Mouse (Mus musculus): ENCODE measurements at regions not wholly inside any gene's neighbourhood (a gene's known extent, or its start where the extent isn't known, plus 50 kb on each side); places are given as distances from the start of the nearest gene placed in this dataset.

- TF ChIP-seq POLR2A (IDR thresholded peaks at IDR 0.05; ENCODE audit: low read depth, low read length) (no peak), CTCF (IDR thresholded peaks at IDR 0.05; ENCODE audit: borderline replicate concordance, insufficient read depth, low read length) (no peak)
- Histone ChIP-seq H3K27ac (ENCODE audit: insufficient read depth, low read length) (no peak overlapping the region), H3K4me3 (ENCODE audit: insufficient read depth, low read length) (no peak overlapping the region), H3K4me1 (ENCODE audit: control insufficient read depth, insufficient read depth, low read length) (no peaks in the 10 kb centered on the region)
Measured at GRCm38 (mm10) chr11:24251516-24251915, 173.7 kb downstream of the Bcl11a start.

- Histone ChIP-seq H3K4me1 (ENCODE audit: control insufficient read depth, insufficient read depth, low read length) (no peaks in the 10 kb centered on the region), H3K4me3 (ENCODE audit: insufficient read depth, low read length) (no peak overlapping the region), H3K27ac (ENCODE audit: insufficient read depth, low read length) (no peak overlapping the region)
- TF ChIP-seq POLR2A (IDR thresholded peaks at IDR 0.05; ENCODE audit: low read depth, low read length) = no peak
- TF ChIP-seq CTCF (IDR thresholded peaks at IDR 0.05; ENCODE audit: borderline replicate concordance, insufficient read depth, low read length) = no peak
Measured at GRCm38 (mm10) chr11:24255201-24256060, 177.6 kb downstream of the Bcl11a start.

DNA sequence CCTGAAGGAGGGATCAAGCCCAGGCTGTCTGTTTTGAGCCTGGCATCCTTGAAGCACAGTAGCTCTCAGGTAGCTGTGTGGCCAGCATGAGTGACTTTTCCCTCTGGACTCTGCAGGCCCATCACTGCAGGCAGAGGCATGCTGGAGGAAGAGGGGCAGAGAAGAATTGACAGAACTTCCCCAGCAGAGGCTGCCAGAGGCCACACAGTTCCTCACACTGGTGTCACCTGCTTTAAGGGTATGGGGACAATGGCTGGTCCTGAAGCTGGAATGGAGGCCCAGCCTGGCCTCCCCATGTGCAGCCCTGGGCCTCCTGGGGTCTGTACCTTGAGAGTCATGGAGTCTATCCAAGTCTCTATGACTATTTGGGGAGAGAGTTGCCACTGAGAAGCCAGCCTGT, 179.9 kb downstream of the Bcl11a start:
- no peak overlapping the region for H3K4me3 ChIP-seq (ENCODE audit: insufficient read depth, low read length)
- no peak overlapping the region for H3K27ac ChIP-seq (ENCODE audit: insufficient read depth, low read length)
- TF ChIP-seq POLR2A (IDR thresholded peaks at IDR 0.05; ENCODE audit: low read depth, low read length) (no peak), CTCF (IDR thresholded peaks at IDR 0.05; ENCODE audit: borderline replicate concordance, insufficient read depth, low read length) (no peak)
- H3K4me1 ChIP-seq (ENCODE audit: control insufficient read depth, insufficient read depth, low read length) = no peaks in the 10 kb centered on the region

GRCm38 (mm10) chr11:24258340-24258739, 180.5 kb downstream of the Bcl11a start:
- H3K4me1 ChIP-seq (ENCODE audit: control insufficient read depth, insufficient read depth, low read length) = no peaks in the 10 kb centered on the region
- no peak for TF ChIP-seq POLR2A (IDR thresholded peaks at IDR 0.05; ENCODE audit: low read depth, low read length)
- TF ChIP-seq CTCF (IDR thresholded peaks at IDR 0.05; ENCODE audit: borderline replicate concordance, insufficient read depth, low read length) = no peak
- no peak overlapping the region for H3K4me3 ChIP-seq (ENCODE audit: insufficient read depth, low read length)
- H3K27ac ChIP-seq (ENCODE audit: insufficient read depth, low read length) = no peak overlapping the region

DNA sequence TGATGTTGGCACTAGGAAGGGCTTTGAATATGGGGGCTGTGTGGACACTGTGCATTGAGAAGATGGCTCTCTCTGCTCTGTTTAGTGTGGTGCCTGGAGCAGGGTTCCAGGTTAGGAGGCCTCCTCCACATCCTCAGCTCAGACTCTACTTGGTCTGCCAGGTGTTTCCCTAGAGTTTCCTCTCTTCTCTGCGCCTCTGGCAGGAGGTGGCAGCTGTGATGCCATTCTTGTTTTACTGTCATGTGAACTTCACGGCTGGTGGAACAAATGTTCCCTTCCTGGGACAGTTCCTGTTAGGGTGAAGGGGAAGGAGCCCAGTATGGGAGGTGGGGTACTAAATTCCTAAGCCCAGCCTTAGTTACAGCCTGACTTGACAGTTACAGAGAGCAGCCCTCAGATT, 181.8 kb downstream of the Bcl11a start:
- TF ChIP-seq CTCF (IDR thresholded peaks at IDR 0.05; ENCODE audit: borderline replicate concordance, insufficient read depth, low read length) = no peak
- TF ChIP-seq POLR2A (IDR thresholded peaks at IDR 0.05; ENCODE audit: low read depth, low read length) = no peak
- H3K27ac ChIP-seq (ENCODE audit: insufficient read depth, low read length) = no peak overlapping the region
- H3K4me3 ChIP-seq (ENCODE audit: insufficient read depth, low read length) = no peak overlapping the region
- no peaks in the 10 kb centered on the region for H3K4me1 ChIP-seq (ENCODE audit: control insufficient read depth, insufficient read depth, low read length)

DNA sequence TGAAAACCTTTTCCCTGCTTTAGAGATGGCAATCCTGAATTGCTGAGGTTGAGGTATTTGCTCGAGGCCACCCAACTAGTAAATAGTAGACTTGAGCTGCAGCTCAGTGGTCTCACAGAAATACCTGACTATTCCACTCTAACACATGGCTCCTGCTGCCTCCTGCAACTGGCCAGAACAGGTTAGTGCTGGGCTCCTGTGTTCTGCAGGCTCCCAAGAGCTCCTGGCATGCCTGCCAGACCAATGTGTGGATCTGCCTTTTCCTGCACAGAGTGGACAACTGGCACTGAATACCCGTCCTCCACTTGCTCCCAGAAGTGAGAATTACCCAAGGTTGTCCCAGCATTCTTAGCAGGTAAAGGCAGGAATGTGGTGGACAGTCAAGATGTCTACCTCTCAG, 191.2 kb downstream of the Bcl11a start:
- Histone ChIP-seq H3K27ac (ENCODE audit: insufficient read depth, low read length) (no peak overlapping the region), H3K4me3 (ENCODE audit: insufficient read depth, low read length) (no peak overlapping the region), H3K4me1 (ENCODE audit: control insufficient read depth, insufficient read depth, low read length) (no peaks in the 10 kb centered on the region)
- TF ChIP-seq CTCF (IDR thresholded peaks at IDR 0.05; ENCODE audit: borderline replicate concordance, insufficient read depth, low read length) = no peak
- no peak for TF ChIP-seq POLR2A (IDR thresholded peaks at IDR 0.05; ENCODE audit: low read depth, low read length)

DNA sequence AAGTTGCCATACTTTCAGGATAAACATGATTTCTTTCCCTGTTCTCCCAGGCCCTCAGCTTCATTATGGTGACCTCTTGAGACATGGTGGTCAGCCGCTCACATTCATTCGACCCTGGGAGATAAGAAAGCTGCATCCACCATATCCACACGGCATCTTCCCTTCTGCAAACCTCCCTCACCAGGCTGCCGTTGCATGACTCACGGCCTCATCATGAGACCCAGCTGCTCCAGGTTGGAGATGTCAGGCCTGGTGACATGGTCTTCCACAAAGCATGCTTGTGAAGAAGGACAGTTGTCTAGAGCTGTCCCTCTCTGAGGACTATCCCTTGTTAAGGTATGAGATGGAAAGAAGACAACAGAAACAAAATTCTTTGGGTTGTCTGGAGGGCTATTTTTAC, 203.8 kb downstream of the Bcl11a start:
- no peak overlapping the region for H3K27ac ChIP-seq (ENCODE audit: insufficient read depth, low read length)
- TF ChIP-seq CTCF (IDR thresholded peaks at IDR 0.05; ENCODE audit: borderline replicate concordance, insufficient read depth, low read length) (no peak), POLR2A (IDR thresholded peaks at IDR 0.05; ENCODE audit: low read depth, low read length) (no peak)

GRCm38 (mm10) chr11:24282556-24282955, 204.7 kb downstream of the Bcl11a start:
- no peaks in the 10 kb centered on the region for H3K4me1 ChIP-seq (ENCODE audit: control insufficient read depth, insufficient read depth, low read length)
- TF ChIP-seq CTCF (IDR thresholded peaks at IDR 0.05; ENCODE audit: borderline replicate concordance, insufficient read depth, low read length) = no peak
- no peak for TF ChIP-seq POLR2A (IDR thresholded peaks at IDR 0.05; ENCODE audit: low read depth, low read length)
- H3K27ac ChIP-seq (ENCODE audit: insufficient read depth, low read length) = no peak overlapping the region
- no peak overlapping the region for H3K4me3 ChIP-seq (ENCODE audit: insufficient read depth, low read length)

More for the DNA sequence above, 203.8 kb downstream of the Bcl11a start:
- no peak overlapping the region for H3K4me3 ChIP-seq (ENCODE audit: insufficient read depth, low read length)
- H3K4me1 ChIP-seq (ENCODE audit: control insufficient read depth, insufficient read depth, low read length) = no peaks in the 10 kb centered on the region

DNA sequence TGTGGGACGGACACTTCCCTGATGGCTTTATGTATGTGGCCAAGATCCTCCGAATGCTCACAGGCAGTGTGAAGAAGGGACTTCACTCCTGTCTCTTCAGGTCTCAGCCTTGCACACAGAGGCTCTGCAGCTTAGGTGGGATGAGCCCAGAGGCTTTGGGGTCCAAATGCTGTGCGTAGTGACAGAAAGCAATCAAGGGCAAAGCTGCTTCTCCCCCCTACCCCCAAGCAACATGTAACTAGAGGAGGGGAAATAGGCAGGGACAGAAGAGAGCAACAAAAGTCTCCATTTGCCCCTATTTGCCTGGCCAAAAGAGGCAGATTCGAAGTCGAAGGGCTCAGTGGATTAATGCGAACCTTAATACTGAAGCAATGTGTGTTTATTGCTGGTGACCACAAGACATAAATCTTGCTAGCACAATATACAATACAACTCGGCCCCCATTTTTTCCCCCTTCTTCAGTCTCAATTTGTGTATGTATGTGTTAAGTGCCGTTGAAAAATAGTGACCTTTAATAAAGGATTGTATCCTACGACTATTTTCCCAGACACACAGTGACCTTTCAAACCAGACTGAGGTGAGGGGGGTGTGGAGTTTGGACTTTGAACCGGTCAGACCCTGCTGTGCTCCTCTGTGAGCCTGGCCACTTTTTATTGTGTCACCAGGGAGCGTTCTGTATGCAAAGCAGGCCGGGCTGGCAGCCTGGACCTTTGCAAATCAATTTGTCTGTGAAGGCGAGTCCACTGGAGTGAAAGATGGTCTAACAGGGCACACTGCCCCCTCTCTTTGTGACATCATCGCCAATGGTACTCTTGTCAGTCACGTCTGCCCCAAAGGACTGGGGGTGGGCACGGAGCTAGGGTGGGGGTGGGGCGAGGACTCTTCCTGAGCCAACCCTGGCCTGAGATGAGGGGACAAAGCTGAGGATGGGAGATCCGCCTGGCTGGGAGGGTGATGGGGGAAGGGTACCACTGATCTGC, 208.6 kb downstream of the Bcl11a start:
- H3K4me1 ChIP-seq (ENCODE audit: control insufficient read depth, insufficient read depth, low read length) = no peaks in the 10 kb centered on the region
- H3K4me3 ChIP-seq (ENCODE audit: insufficient read depth, low read length) = no peak overlapping the region
- H3K27ac ChIP-seq (ENCODE audit: insufficient read depth, low read length) = no peak overlapping the region
- TF ChIP-seq CTCF (IDR thresholded peaks at IDR 0.05; ENCODE audit: borderline replicate concordance, insufficient read depth, low read length) = no peak
- no peak for TF ChIP-seq POLR2A (IDR thresholded peaks at IDR 0.05; ENCODE audit: low read depth, low read length)

Data from embryonic fibroblast, embryonic 13.5 days (primary cell).